Mouse (Mus musculus) left cerebral cortex, postnatal 25 days (tissue): ENCODE results near the gene Prelid1. TPM values are rescaled to one million over a fixed set of nuclear protein-coding genes. Genes with fewer than 3 reads are reported as not detected.

Source experiments
- DNase-seq, 2 experiments: peaks; one replicate each; pipeline ENCODE4 v3.0.0; 2022; ENCODE audit warnings: low spot score in 2 of 2, mixed read lengths in 1 of 2
- intact Hi-C: fragments of 180-260 bp; cut with DNase I; formaldehyde crosslinking; loops from one replicate; pipeline ENCODE4 v1.15.1; 2025
- total RNA-seq, 2 experiments: library from RNA; stranded (reverse); gene quantifications; 2 replicates each; pipeline ENCODE4 v1.2.3; 2021

Prelid1 gene
- total RNA-seq: 100 to 1,000 TPM; 170 to 176 TPM

DNA sequence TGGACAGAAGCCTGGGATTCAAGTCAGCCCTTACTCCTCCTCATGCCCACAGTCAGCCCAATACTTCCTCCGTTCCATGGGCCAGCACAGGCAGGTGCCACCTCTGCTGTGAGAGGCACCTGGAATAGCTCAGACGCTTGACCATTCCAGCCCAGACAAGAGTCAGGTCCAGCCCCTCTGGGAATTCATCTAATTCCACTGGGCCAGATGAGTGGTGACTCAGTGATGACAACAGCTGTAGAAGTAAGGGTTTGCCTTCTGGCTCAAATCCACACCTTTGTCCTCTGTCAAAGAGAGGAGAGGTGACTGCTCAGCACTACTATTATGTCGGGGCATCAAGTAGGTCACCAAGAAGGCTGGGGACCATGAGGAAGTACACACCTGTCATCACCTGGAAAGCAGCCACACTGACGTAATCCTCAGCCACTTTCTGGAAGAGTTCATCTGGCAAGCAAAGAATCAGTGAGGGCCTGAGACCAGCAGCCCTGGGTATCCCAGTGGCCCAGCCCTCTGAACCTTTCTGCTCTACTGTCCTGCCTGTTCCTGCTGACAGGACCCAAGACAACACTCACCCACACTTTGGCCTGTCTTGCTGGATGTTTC is at the start of gene Prelid1:
Gene Prelid1, plus strand, starts transcription at position 570 of the 603 bp plus-strand sequence.
- no peak for DNase-seq
- intact Hi-C loops: loop anchor here (5.0 kb wide), 1 partner anchor 633 kb away; no protein-coding TSS in a partner anchor

DNA sequence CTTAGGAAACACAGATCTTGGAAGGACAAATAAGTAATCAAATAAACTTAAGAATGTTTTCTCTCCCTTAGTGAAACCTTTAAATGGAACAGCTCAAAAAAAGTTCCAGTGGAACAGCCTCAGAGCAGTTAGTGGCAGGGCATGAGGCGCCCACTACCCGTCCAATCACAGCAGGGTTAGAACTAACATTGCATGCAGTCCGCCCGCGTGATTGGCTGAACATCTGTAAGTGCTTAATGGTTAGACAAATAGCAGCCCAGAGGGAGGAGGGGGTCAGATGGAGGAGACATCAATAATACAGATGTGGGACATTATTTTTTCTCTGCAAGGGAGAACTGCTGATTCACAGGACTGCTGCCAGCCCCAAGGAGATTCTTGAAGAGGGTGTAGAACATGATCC is 43.1 kb upstream of the Prelid1 start:
- intact Hi-C loops: no loop called here
- DNase-seq: no peak

DNA sequence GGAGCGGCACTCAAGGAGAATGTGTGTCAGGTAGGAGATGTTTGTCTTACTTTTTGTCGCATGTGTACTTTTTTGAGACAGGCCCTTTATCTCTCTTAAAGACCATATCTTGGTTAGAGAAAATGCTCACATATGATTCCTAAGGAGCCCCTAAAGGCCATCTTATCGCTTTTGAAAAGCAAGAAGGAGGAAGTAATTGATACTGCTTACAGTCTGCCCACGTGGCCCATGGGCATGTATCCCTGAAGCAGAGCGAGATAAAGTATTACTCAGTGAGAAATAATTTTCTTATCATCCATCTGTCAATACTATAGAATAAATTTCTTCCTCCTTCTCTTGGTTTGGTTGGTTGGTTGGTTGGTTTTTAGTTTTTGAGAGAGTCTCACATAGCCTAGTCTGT is 42.7 kb upstream of the Prelid1 start:
- no peak for DNase-seq
- intact Hi-C loops: no loop called here

DNA sequence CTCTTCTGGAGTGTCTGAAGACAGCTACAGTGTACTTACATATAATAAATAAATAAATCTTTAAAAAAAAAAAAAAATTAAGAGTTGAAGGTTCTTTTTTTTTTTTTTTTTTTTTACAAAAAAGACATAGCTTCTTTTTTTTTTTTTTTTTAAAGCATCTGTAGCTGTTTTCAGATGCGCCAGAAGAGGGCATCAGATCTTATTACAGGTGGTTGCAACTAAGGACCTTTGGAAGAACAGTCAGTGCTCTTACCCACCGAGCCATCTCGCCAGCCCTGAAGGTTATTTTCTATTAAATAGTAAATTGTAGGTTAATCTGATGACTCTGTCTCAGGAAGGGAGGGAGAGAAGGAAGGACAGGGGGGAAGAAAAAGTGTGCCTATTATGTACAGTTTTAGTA is 31.4 kb upstream of the Prelid1 start:
- DNase-seq: no peak
- intact Hi-C loops: no loop called here

DNA sequence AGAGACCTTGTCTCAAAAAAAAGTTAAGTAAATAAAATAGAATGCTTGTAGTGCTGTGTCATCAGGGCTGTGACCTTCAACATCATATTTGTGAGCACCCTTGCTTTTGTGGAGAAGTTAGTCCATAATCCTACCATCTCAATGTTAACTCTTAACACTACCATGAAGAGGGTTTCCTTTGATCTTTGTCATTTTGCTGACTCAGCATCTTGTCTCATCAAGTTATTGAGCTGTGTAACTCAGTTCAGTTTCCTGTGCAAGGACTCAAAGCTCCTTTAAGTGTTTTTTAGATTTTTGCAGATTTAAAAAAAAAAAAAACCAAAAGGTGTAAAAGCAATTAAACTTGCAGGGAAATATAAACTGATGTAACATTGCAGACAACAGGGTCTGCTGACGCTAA is 23.5 kb upstream of the Prelid1 start:
- DNase-seq: no peak
- intact Hi-C loops: loop anchor here (5.0 kb wide), 1 partner anchor 74 kb away; no protein-coding TSS in a partner anchor

DNA sequence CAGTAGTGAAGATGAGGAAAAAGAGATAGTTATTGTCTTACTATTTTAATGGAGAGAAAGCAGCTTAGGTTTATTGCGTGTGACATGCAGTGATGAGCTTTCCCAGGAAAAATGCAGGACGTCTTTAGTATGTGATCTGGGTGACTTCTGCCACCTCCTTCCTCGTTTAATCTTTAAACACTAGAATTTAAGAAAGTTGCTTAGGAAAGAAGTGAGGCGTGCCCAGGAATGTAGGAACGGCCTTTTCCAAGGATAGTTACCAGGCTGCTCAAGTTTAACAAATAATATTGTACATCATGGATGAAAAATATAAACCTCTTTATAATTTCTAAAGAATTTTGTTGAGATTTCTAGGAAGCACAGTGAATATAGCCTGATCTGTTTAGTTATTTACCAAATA is 19.4 kb upstream of the Prelid1 start:
- DNase-seq: no peak
- intact Hi-C loops: no loop called here

DNA sequence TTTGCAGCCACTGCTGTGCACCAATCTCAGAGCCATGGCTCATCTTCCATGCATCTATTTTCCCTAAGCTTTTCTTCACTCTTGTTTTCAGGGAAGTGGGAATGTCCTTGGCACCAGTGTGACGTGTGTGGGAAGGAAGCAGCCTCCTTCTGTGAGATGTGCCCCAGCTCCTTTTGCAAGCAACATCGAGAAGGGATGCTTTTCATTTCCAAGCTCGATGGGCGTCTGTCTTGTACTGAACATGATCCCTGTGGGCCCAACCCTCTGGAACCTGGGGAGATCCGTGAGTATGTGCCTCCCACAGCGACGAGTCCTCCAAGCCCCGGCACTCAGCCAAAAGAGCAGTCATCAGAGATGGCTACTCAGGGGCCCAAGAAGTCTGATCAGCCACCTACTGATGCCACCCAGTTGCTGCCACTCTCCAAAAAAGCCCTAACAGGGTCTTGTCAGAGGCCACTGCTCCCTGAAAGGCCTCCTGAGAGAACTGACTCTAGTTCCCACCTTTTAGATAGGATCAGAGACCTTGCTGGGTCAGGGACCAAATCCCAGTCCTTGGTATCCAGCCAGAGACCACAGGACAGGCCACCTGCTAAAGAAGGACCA is 8.2 kb upstream of the Prelid1 start:
- DNase-seq: peak in 1 of 2 experiments; percentile 90
- intact Hi-C loops: no loop called here

DNA sequence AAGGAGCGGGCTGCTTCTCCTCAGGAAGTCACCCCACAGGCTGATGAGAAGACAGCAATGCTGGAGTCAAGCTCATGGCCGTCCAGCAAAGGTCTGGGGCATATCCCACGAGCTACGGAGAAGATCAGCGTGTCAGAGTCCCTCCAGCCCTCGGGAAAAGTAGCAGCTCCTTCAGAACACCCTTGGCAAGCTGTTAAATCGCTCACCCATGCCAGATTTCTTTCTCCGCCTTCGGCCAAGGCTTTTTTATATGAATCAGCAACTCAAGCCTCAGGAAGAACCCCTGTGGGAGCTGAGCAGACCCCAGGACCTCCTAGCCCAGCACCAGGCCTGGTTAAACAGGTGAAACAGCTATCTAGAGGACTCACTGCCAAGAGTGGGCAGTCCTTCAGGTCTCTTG is 7.2 kb upstream of the Prelid1 start:
- intact Hi-C loops: no loop called here
- no peak for DNase-seq

DNA sequence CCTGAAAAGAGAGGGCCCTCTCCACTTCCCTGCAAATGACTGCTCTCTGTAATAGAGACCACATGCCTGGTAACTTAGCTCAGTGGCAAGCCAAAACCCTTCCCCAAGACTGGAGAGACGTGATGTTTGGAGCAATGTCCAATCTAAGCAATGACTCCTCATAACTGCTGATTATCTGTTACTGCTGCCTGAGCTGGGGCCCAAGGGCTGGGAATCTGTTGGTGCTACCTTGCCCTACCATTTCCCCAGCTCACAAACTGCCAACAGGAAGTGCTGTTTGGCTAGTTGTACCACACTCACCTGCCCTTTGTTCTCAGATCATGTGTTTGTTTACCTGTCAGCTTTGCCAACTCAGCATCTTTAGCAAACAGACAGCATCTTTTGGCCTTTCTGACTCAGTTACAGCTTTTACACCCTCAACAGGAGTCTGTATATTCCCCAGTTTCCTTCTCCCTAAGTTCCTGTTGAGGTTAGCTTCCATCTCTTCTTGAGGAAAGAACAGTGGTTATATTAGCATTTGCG is 5.3 kb upstream of the Prelid1 start:
- intact Hi-C loops: no loop called here
- DNase-seq: no peak

DNA sequence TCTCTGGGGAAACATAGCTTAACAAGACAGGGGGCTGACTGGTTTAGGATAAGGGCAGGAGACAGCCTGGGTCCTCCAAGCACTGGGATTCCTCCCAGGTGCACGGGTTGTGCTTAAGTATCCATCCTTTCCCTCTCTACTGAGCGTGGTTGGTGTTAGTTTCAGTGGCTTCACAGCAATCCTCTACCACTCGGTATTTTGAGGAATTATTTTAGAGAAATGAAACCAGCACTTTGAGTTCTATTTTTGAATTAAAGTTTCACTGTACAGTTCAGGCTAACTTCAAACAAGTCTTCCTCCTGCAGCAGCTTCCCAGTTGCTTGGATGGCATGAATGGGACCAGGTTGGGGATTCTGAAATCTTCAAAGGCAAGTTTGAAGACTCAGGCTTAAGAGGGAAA is 1.9 kb upstream of the Prelid1 start:
- intact Hi-C loops: no loop called here
- no peak for DNase-seq

DNA sequence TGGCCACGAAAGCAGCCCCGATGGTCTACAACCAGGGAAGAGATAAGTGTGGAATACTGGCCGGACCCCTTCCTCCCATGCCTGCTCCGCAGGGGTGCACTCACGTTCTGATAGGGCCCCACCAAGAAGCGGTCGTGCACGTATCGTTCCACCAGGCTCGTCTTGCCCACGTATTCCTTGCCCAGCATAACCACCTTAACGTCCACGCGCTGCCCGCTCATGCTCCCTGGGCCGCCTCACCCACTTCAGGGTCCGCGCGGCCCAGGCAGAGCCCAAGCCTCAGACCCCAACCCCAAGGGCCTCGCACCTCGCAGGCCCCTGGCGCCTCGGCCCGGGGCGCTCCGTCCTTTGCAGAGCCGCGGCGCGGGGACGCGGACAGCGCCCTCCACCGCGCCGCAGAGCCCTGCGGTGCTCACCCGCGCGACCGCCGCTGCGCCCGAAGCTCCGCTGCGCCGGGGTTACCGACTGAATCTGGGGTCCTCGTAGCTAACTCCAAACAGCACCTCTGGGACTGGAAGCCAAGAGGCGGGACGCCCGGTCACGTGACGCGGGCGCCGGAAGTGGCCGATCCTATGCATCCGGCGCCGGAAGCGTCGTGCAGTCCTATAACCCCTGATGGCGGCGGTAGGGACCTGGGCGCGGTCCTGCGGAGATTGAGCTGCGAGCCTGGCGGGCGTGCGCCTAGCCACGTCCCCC is 1.3 kb downstream of the Prelid1 start, which contains the start of gene Rab24:
Gene Rab24, minus strand, starts transcription at position 513 of the 696 bp plus-strand sequence.
- intact Hi-C loops: loop anchor here (5.0 kb wide), 1 partner anchor 634 kb away; no protein-coding TSS in a partner anchor
- peak; percentile 91 to 93 for DNase-seq

DNA sequence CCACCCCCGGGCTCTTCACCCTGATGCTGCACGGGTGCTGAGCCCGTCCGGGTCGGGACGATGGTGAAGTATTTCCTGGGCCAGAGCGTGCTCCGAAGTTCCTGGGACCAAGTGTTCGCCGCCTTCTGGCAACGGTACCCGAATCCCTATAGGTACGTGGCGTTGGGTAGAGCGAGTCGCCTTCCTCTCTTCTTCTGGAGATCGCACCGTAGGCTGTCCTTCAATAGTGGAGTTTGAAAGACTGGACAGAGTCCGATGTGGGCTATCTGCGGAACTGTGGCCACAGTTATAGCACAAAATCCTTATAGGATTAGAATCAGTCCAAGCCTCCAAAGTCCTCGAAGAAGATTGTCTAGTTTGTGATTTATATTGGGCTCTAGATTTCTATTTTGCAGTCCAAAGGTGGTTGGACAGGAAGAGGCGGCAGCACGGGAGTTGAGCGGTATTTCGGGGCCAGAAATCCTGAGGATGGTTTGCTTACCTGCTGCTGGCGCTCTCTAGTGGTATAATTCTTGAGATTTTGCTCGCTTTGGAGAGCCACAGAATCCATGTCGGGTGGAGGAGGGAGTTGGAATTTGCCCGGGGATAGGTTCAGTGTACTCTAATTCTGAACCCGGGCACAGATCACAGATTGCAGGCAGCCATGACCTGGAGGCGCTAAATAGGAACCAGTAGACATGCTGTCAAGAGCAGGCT is 2.0 kb downstream of the Prelid1 start:
- intact Hi-C loops: loop anchor here (5.0 kb wide), 1 partner anchor 635 kb away; no protein-coding TSS in a partner anchor
- peak in 1 of 2 experiments; percentile 73 for DNase-seq

DNA sequence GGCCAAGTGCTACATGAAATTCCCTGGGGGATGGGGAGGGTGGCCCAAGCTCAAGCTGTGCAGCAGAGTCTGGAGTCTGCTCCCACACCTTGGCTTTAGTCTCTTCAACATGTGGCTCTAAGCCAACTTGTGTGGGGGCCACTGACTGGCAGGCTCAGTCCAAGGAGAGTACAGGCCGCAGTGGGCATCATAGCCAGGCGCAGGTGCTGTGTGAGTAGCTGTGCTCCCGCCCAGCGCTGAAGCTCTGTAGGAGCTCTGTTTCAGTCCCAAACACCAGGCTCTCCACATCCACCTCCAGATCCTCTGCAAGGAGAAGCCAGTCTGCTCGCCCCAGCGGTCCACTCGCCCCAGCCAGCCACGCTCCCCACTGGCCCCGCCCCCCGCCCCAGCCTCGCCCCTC is 5.3 kb downstream of the Prelid1 start:
- intact Hi-C loops: loop anchor here (5.0 kb wide), 1 partner anchor 192 kb away; no protein-coding TSS in a partner anchor

DNA sequence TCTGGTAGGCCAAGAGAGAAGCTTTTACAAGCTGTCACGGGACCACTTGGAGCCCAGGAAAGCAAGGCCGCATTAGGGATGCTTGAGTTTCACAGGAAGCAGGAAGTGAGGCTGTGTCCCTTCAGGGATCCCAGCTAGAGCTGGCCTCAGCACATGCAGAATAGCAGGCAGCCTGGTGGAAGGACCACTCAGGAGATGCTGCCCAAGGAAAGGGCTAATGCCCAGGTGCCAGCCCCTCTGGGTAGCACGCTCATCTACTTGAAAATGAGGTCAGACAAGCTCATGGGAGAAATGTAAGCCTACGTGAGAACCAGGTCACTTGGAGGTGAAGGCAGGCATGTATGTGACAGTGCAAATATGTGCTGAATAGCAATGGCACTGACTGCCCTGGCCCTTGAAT is 6.9 kb downstream of the Prelid1 start:
- intact Hi-C loops: loop anchor here (2.0 to 5.0 kb wide), 2 partner anchors 140 to 190 kb away; no protein-coding TSS in a partner anchor
- no peak for DNase-seq

More for the DNA sequence above, 5.3 kb downstream of the Prelid1 start:
- peak in 1 of 2 experiments; percentile 54 for DNase-seq

DNA sequence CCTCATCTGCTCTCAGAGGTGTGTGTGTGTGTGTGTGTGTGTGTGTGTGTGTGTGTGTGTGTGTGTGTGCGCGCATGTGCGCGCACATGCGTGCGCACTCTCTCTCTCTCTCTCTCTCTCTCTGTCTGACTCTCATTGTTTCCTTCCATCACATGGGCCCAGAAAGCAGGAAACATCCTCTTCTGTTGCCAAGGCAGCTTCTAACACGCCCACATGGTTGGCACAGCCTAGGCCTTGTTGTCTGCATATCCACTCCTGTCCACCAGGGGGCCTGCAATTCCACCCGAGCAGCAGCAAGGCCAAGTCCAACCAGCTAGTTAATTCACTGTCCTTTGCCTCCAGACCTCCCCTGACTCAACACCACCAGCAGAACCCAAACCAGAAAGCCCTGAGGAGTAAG is 7.3 kb downstream of the Prelid1 start:
- DNase-seq: peak; percentile 91 to 98
- intact Hi-C loops: loop anchor here (2.0 to 5.0 kb wide), 2 partner anchors 139 to 190 kb away; no protein-coding TSS in a partner anchor

DNA sequence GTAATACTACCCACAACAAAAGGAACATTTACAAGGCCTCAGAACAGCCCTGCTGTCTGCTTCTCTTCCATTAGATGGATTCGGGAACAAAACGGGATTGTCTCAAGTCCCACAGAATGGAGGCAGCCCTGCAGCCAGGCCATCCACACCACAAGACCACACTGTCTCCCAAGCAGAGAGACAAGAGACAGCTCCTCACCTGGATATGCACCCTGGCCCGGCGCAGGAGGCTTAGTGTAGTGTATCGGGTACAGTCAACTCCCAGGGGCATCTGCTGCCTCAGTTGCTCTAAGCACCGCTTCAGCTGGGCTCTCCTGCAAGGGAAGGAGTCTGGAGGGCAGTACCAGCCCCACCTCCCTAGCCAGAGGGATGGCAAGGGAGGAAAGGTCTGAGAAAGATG is 7.9 kb downstream of the Prelid1 start:
- intact Hi-C loops: loop anchor here (5.0 kb wide), 1 partner anchor 189 kb away; no protein-coding TSS in a partner anchor
- DNase-seq: no peak

DNA sequence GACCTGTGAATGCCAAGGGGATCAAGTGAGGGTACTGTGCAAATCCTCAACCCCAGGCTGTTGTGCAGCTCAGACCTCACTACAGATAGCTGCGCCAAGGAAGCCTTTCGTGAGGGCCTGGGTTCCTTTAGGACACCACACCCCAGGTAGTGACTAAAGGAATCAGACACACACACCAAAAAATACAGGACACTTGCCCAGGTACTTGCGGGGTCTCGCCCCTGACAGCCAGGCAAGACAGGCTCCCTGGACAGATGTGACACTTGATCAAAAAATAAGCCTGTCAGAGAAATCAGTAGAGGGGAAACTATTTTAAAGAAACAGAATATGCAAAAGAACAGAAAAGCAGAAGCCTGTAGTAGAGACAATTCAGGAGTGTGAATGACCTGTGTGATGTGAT is 8.3 kb downstream of the Prelid1 start:
- intact Hi-C loops: loop anchor here (5.0 kb wide), 1 partner anchor 189 kb away; no protein-coding TSS in a partner anchor
- DNase-seq: no peak

DNA sequence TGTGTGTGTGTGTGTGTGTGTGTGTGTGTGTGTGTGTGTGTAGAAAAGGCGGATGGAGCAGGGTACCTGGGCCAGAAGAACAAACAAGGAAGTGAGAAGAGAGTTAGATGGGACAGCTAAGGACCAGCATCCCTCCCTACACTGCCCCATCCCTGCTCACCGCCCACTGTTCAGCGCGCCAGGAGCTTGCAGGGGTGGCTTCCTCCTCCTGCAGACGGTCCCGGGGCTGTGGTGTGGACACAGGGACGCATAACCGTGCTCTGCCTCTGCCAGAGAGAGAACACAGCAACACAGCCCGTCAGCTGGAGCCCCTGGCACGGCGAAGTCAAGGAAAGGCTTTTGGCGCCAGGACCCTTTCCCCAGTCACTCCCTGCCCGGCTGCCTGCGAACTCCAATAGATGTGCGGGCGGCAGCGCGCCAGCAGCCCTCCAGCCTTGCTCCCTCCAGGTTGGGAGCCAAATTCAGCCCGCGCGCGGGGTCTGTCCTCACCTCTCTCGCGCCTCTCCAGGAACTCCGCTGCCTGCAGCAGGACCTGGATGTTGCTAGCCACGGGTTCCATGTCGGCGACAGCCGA is 8.9 kb downstream of the Prelid1 start:
- intact Hi-C loops: loop anchor here (5.0 kb wide), 1 partner anchor 188 kb away; no protein-coding TSS in a partner anchor
- no peak for DNase-seq
